Mouse (Mus musculus) retina, postnatal 1 day (tissue): ENCODE results near the gene Lce3b.

ENCODE experiments used
- DNase-seq: peaks from one replicate; pipeline ENCODE4 v3.0.0-alpha.2; 2012

Lce3b gene

DNA sequence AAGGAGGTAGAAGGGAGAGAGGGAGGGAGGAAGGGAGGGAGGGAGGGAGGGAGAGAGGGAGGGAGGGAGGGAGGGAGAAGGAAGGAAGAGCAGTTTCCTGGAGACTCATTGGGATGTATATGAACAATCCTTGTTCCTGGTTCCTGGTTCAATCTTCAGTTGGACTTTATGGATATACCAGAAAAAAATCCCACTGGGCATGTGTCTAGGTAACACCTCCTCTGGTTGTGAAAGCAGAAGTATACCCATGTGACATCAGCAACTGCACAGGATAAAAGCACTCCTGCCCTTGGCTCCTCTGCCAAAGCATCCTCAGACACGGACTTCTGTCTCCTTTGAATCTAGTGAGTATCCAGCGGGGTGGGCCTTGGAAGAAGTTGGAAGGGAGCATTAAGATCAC lies at the start of gene Lce3b:
TSS of gene Lce3b (plus strand) at position 301 of the 400 bp plus-strand sequence.
- DNase-seq: no peak

DNA sequence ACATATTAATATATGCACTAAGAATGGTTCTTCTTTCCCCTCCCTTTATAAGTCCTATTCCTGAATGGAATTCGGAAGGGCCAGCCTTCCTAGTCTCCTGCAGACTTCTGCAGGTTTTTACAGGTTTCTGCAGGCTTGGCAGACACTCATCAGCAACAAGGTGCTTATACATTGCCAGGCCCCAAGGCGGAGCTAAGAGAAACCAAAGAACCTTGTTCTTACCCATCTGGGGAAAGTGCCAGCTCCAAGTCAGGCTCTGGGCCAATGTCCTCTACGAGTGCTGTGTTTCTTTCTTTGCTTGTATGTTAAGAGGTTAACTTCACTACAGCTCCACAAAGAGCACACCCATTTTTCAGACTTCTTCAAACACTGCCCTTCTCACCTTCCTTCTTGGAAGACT lies 38.7 kb upstream of the Lce3b start:
- no peak for DNase-seq

DNA sequence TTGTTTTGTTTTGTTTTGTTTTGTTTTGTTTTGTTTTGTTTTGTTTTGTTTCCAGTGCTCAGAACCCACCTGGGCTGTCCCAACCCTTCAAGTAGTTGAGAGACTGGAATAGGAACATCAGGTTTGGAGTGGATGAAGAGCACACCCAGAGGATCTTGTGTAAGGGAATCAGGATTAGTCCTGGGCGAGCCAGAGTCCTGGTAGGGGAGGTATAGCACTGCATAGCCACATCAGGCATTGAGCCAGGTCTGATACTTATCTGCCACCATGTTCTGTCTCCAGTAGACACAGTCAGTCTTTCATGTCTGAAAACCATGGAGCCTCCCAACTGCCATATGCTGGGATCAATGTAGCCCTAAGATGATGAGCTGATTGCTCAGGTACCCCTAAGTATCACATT lies 38.3 kb upstream of the Lce3b start:
- DNase-seq: no peak

DNA sequence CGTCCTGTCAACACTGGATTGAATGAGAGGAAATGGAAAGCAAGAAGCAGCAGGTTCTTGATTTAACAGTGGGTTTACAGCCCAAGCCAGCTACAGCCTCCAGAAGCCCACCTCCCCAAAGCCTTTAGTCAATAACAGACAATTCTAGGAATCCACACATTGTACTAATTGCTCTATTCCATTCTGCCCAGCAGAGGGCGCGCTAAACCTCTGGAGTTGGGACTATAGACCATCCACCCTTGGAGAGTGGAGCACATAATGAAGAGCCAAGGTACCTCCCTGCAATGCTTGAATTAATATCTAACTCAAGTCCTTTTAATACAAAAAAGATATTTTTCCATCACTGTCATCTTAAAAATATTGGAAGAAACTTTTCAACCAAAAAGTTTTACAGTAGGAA lies 29.8 kb upstream of the Lce3b start:
- peak; percentile 41 for DNase-seq

DNA sequence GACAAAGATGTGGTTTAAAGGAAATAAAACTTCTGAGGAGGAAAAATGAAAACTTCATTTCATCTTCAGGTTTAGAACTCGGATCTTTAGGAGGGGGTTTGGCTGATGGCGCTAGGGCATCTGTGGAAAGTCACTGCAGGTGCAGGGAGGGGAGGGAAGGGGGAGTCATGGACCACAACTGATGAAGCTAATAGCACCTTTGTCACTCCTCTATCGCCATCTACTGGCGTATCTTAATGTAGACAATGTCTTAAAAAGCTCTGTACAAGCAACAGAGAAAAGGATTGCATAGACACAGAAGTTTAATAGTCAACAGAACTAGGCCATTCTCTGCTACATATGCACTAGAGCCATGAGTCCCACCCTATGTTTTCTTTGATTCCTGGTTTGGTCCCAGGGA lies 29.1 kb upstream of the Lce3b start:
- DNase-seq: peak; percentile 50

DNA sequence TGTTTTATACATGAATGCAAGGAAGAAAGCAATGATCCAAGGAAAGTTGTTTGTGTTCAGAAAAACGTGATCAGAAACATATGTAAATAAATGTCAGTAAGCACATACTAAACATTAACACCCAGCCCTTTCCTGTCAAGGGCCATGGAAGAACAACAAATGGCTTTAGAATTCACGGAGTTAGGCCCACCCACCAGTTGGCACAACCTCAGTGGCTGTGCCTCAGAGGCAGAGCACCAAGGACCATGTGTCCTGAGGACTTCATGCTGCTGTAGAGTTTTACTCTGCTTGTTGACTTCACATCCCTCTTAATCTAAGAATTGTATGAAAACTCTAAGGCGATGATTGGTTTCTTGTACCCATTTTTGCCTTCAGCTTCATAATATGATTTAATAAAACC lies 27.6 kb upstream of the Lce3b start:
- no peak for DNase-seq

DNA sequence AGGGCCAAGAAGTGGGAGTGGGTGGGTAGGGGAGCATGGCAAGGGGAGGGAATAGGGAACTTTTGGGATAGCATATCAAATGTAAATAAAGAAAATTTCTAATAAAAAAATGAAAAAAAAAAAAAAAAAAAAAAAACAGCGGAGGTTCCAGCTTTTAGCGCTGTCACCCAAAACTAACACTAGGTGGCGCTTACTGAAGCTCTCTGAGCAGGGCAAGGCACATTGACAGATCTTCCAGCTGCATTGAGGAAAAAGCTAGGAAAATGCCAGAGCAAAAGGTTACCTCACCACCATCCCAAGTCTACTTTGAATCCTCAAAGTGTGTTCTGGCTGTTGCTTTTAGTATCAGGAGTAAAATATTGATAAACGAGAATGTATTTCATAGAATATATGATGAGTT lies 25.2 kb upstream of the Lce3b start:
- DNase-seq: peak; percentile 49

DNA sequence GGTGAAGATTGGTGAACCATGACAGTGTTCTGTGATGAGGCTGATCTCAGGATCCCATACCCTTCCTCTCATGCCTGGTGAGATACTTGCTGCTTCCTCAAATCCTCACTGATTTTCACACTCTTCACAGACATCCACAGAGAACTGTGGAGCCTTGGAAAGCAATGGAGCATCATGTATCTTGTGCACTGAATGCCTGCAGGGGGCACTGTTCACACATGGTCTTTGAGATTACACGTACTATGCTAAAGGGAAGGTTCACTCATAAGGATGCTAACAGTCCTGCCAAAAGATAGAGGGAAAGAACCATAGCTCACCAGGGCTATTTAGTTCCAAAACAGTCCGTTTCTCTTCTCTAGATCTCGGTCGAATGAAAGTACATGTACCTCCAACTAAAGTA lies 12.4 kb upstream of the Lce3b start:
- DNase-seq: peak; percentile 19

DNA sequence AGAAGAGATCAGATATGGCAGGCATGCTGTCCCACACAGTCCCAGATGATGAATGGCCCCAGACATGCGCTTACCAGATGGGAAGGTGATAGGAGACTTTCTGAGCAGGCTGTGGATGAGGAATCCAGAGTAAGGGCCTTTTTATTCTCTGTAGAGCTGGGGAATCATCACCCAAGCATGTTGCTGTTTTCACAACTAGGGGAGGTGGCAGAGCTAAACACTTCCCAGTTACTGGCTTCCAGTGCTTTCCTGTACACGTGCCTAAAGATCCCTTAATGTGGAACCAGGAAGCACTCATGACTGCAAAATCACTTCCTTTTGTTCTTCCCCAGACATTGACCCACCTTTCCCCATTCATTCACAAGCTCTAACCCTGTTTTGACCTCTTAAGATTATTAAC lies 6.6 kb upstream of the Lce3b start, which contains the start of gene Lce3a:
TSS of gene Lce3a (minus strand) at position 101 of the 400 bp plus-strand sequence.
- no peak for DNase-seq

DNA sequence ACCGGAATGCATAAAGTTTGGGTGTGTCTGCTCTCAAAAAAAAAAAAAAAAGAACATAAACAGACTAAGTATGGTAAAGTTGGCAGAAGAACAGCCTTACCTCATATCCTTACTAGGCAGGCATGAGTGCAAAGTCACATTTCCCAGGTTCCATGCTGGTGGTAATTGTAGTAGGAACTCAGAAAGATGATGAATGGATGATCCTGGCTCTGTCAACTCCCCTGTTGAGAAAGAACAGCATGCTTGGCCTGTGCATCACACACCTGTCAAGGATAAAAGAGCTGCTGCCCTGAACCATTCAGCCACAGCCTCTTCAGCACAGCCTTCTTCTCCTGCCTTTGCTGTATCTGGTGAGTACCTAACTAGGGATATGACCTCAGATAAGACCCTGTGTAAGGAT lies 11.4 kb downstream of the Lce3b start, which contains the start of gene Lce3c:
TSS of gene Lce3c (plus strand) at position 301 of the 400 bp plus-strand sequence.
- DNase-seq: no peak

DNA sequence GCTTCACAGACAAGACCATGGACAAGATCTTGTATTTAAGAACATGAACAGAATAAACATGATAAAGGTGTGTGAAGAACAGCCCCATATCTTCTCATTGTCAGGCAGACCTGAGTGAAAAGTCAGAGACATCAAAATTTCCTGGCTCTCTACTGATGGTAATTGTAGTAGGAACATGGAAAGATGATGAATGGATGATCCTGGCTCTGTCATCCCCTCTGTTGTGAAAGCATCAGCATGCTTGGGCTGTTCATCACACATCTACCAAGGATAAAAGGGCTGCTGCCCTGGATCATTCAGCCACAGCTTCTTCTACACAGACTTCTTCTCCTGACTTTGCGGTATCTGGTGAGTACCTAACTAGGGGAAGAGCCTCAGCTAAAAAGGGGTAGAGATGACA lies 24.3 kb downstream of the Lce3b start, which contains the start of gene Lce3d:
TSS of gene Lce3d (plus strand) at position 301 of the 400 bp plus-strand sequence.
- DNase-seq: no peak

DNA sequence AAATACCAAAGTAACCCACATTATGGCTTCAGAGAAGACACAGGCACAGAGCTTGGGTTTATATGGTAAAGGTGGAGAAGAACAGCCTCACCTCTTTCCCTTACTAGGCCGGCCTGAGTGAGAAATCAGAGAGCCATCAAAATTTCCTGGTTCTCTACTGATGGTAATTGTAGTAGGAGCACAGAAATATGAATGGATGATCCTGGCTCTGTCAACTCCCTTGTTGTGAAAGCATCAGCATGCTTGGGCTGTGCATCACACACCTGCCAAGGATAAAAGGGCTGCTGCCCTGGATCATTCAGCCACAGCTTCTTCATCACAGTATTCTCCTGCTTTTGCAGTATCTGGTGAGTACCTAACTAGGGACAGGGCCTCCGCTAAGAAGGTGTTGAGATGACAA lies 34.0 kb downstream of the Lce3b start, which contains the start of gene Lce3e:
TSS of gene Lce3e (plus strand) at position 301 of the 400 bp plus-strand sequence.
- DNase-seq: no peak

DNA sequence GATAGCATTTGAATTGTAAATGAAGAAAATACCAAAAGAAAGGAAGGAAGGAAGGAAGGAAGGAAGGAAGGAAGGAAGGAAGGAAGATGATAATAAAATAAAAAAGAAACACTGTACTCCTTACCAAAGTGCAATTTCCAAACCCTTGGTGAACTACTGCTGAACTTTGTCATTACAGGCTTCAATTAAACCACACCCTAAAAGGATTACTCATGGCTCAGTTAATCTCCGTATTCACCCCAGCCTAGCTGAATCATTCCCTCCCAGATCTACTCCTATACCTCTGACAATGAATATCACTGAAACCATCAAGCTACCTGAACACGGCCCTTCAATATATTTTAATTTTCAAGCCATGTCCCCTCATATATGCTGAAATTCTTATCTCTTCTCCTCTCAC lies 45.7 kb downstream of the Lce3b start:
- no peak for DNase-seq
